Mouse (Mus musculus): Measurements from ENCODE around the gene Cdh20. TPM values are rescaled to one million over a fixed set of nuclear protein-coding genes. Genes with fewer than 3 reads are reported as not detected.
A peak's percentile ranks its signal among the peaks of the same experiment; 100 is the strongest.

Gene Cdh20
- total and polyA plus RNA-seq, 3 experiments, result not detected

DNA sequence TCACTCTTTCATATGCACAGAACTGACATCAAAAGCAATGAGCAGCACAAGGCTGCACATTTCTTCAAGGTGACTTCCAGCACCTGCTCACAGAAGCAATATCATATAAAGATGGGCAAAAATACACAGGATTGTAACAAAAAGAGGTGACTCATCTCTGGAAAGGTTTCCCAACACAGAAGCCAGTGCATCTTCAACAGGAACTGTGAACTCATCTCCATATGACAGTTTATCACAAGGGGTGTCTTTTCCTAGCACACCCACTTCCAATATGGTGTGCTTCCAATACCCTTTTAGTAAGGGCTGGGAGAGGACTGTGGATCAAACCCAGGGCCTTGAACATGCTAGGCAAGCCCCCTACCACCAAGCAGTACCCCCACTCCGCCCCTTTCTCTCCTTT lies 211.9 kb downstream of the Cdh20 start:
- Histone ChIP-seq H3K4me2 (ENCODE audit: insufficient read depth, low read depth, poor library complexity, severe bottlenecking) (no peak overlapping the region), H3K27me3 (replicated peaks) (peaks cover 20% of the 10 kb centered on the region), H3K27ac (ENCODE audit: insufficient read depth, low read depth) (no peak overlapping the region), H3K4me1 (ENCODE audit: control insufficient read depth in 1 of 2, insufficient read depth in 2 of 2) (no peaks in the 10 kb centered on the region), H3K4me3 (replicated peaks in 1 of 3; ENCODE audit: low read depth in 2 of 3, low read length in 2 of 3, poor library complexity in 1 of 3) (no peak overlapping the region), H3K9me3 (replicated peaks; ENCODE audit: low read length) (no peaks in the 10 kb centered on the region), H3K9ac (ENCODE audit: insufficient read depth, low read depth) (no peak overlapping the region), H3K79me2 (replicated peaks; ENCODE audit: control insufficient read depth, extremely low read depth, insufficient read depth, poor library complexity, severe bottlenecking) (no peaks in the 10 kb centered on the region), H3K36me3 (replicated peaks in 1 of 2; ENCODE audit: control insufficient read depth in 1 of 2, insufficient read depth in 1 of 2, low read length in 1 of 2) (no peaks in the 10 kb centered on the region)
- TF ChIP-seq POLR2A (IDR thresholded peaks at IDR 0.05; ENCODE audit: low read depth, low read length), result no peak
- TF ChIP-seq SMC3 (IDR thresholded peaks at IDR 0.05; ENCODE audit: low read depth, low read length), result no peak
- TF ChIP-seq ZKSCAN1 (IDR thresholded peaks at IDR 0.05; ENCODE audit: borderline replicate concordance, low read depth, low read length), result no peak
- no peak for TF ChIP-seq TBP (conservative IDR thresholded peaks at IDR 0.05; ENCODE audit: low read depth, low read length)
- TF ChIP-seq USF2 (conservative IDR thresholded peaks at IDR 0.05; ENCODE audit: low read depth, low read length), result no peak
- TF ChIP-seq USF1 (IDR thresholded peaks at IDR 0.05; ENCODE audit: low read depth, low read length), result no peak
- TF ChIP-seq MEF2A (IDR thresholded peaks at IDR 0.05; ENCODE audit: borderline replicate concordance, low read depth, low read length), result no peak
- TF ChIP-seq ETS1 (conservative IDR thresholded peaks at IDR 0.05; ENCODE audit: low read depth, low read length), result no peak
- TF ChIP-seq CTCF (conservative IDR thresholded peaks at IDR 0.05 in 1 of 2, IDR thresholded peaks at IDR 0.05 in 1 of 2; ENCODE audit: low read depth in 2 of 2, low read length in 2 of 2), result no peak
- TF ChIP-seq GABPA (IDR thresholded peaks at IDR 0.05; ENCODE audit: insufficient replicate concordance, low read depth, low read length), result no peak
- TF ChIP-seq NRF1 (IDR thresholded peaks at IDR 0.05; ENCODE audit: low read depth, low read length), result no peak
- TF ChIP-seq ZC3H11A (IDR thresholded peaks at IDR 0.05; ENCODE audit: low read depth, low read length), result no peak
- TF ChIP-seq IRF4 (IDR thresholded peaks at IDR 0.05; ENCODE audit: low read depth, low read length), result no peak
- dilution Hi-C loops (cut with MboI; ENCODE audit: extremely low pct_ligation_motif_present, extremely low pct_unique_long_range_greater_than_20kb, low sequenced_read_pairs) (no loop called here), in situ Hi-C loops (cut with MboI; ENCODE audit: low pct_ligation_motif_present, low pct_unique_long_range_greater_than_20kb, low sequenced_read_pairs) (loop anchor here (25.0 kb wide), 1 partner anchor 382 kb away; the partner anchor contains the start of gene Rnf152)
- no peak for DNase-seq (ENCODE audit: extremely low read depth)

GRCm38 (mm10) chr1:104986222-104986973 lies 218.1 kb downstream of the Cdh20 start:
- in situ Hi-C loops (cut with MboI; ENCODE audit: low pct_ligation_motif_present, low pct_unique_long_range_greater_than_20kb, low sequenced_read_pairs), result loop anchor here (25.0 kb wide), 1 partner anchor 376 kb away; the partner anchor contains the start of gene Rnf152

More at GRCm38 (mm10) chr1:104986222-104986973, 218.1 kb downstream of the Cdh20 start:
- DNase-seq (ENCODE audit: extremely low read depth), result peak; percentile 65
- Histone ChIP-seq H3K36me3 (replicated peaks in 1 of 2; ENCODE audit: control insufficient read depth in 1 of 2, insufficient read depth in 1 of 2, low read length in 1 of 2) (no peaks in the 10 kb centered on the region), H3K27ac (ENCODE audit: insufficient read depth, low read depth) (no peak overlapping the region), H3K9ac (ENCODE audit: insufficient read depth, low read depth) (no peak overlapping the region; the same call in 1 of the 2 replicates), H3K27me3 (replicated peaks) (peaks cover 8% of the 10 kb centered on the region), H3K9me3 (replicated peaks; ENCODE audit: low read length) (no peaks in the 10 kb centered on the region), H3K4me2 (ENCODE audit: insufficient read depth, low read depth, poor library complexity, severe bottlenecking) (no peak overlapping the region), H3K4me1 (ENCODE audit: control insufficient read depth in 1 of 2, insufficient read depth in 2 of 2) (no peaks in the 10 kb centered on the region), H3K4me3 (replicated peaks in 1 of 3; ENCODE audit: low read depth in 2 of 3, low read length in 2 of 3, poor library complexity in 1 of 3) (no peak overlapping the region), H3K79me2 (replicated peaks; ENCODE audit: control insufficient read depth, extremely low read depth, insufficient read depth, poor library complexity, severe bottlenecking) (no peaks in the 10 kb centered on the region)
- dilution Hi-C loops (cut with MboI; ENCODE audit: extremely low pct_ligation_motif_present, extremely low pct_unique_long_range_greater_than_20kb, low sequenced_read_pairs), result no loop called here
- TF ChIP-seq MAX (IDR thresholded peaks at IDR 0.05; ENCODE audit: low read length) (no peak), SMC3 (IDR thresholded peaks at IDR 0.05; ENCODE audit: low read depth, low read length) (peak; percentile 84), RAD21 (IDR thresholded peaks at IDR 0.05; ENCODE audit: low read depth, low read length) (peak; percentile 95), IRF4 (IDR thresholded peaks at IDR 0.05; ENCODE audit: low read depth, low read length) (no peak), ZC3H11A (IDR thresholded peaks at IDR 0.05; ENCODE audit: low read depth, low read length) (peak; percentile 60; the same call in 1 of the 2 replicates), CTCF (conservative IDR thresholded peaks at IDR 0.05 in 1 of 2, IDR thresholded peaks at IDR 0.05 in 1 of 2; ENCODE audit: low read depth in 2 of 2, low read length in 2 of 2) (peak; percentile 75 to 85)
